Mouse (Mus musculus): ENCODE results near the gene Olfr434.

- TF ChIP-seq CTCF (IDR thresholded peaks at IDR 0.05; ENCODE audit: low read depth, low read length) (no peak), POLR2A (IDR thresholded peaks at IDR 0.05; ENCODE audit: borderline replicate concordance, low read depth, low read length) (no peak)
These were observed 45.6 kb upstream of the Olfr434 start for GRCm38 (mm10) chr6:43167246-43167645.

All from bone marrow macrophage, adult 2 months (primary cell).